In genomic region chr1:110969201-110969600, GRCm38 (mm10) we compare ENCODE assay signal across 39 mouse cellular contexts. TPM values are rescaled to one million over a fixed set of nuclear protein-coding genes. Genes with fewer than 3 reads are reported as not detected.
"Had no signal": no experiment of that assay in that cellular context is flagged by ENCODE, and none has a peak within 500 bp of the region (broad histone marks: within the 10 kb centered on the region; RNA-seq: fewer than 3 reads in every experiment).

No protein-coding gene starts in this region.

- H3K4me1 ChIP-seq: limb, embryonic 10.5 days; limb, embryonic 12.5 days; limb, embryonic 13.5 days; limb, embryonic 15.5 days; liver, embryonic 12.5 days; liver, embryonic 13.5 days; liver, embryonic 15.5 days; lung, embryonic 15.5 days; megakaryocyte, embryonic 14.5 days; midbrain, embryonic 10.5 days; midbrain, embryonic 12.5 days; midbrain, embryonic 13.5 days; midbrain, embryonic 15.5 days; neural tube, embryonic 12.5 days; neural tube, embryonic 13.5 days had no signal

- ATAC-seq: liver, embryonic 12.5 days; liver, postnatal 0 days; lung, postnatal 0 days; midbrain, embryonic 13.5 days; midbrain, embryonic 15.5 days; midbrain, embryonic 16.5 days had no signal

- DNase-seq: left cerebral cortex, postnatal 4 days; liver; liver, embryonic 13.5 days; liver, postnatal 0 days; lung, adult 18-20 months; lung, adult 2 months; lung, embryonic 14.5 days; lung, postnatal 10 days; lung, postnatal 14 days; lung, postnatal 36 days; lung, postnatal 4 days; midbrain, embryonic 14.5 days had no signal

- H3K27me3 ChIP-seq: limb, embryonic 12.5 days; limb, embryonic 13.5 days; limb, embryonic 15.5 days; liver, embryonic 12.5 days; liver, embryonic 13.5 days; liver, embryonic 15.5 days; lung, embryonic 15.5 days; megakaryocyte, embryonic 14.5 days; midbrain, embryonic 12.5 days; midbrain, embryonic 13.5 days; midbrain, embryonic 15.5 days; neural tube, embryonic 12.5 days; neural tube, embryonic 13.5 days had no signal

- H3K4me3 ChIP-seq: limb, embryonic 10.5 days; limb, embryonic 12.5 days; limb, embryonic 13.5 days; limb, embryonic 15.5 days; liver, embryonic 12.5 days; liver, embryonic 13.5 days; liver, embryonic 15.5 days; lung, embryonic 15.5 days; megakaryocyte, embryonic 14.5 days; midbrain, embryonic 10.5 days; midbrain, embryonic 12.5 days; midbrain, embryonic 13.5 days; midbrain, embryonic 15.5 days; myocyte; neural tube, embryonic 12.5 days; neural tube, embryonic 13.5 days had no signal

- H3K27ac ChIP-seq: limb, embryonic 10.5 days; limb, embryonic 12.5 days; limb, embryonic 13.5 days; limb, embryonic 15.5 days; liver, embryonic 12.5 days; liver, embryonic 13.5 days; liver, embryonic 14.5 days; liver, embryonic 15.5 days; lung, embryonic 15.5 days; macrophage; midbrain, embryonic 10.5 days; midbrain, embryonic 12.5 days; midbrain, embryonic 13.5 days; midbrain, embryonic 15.5 days; neural tube, embryonic 12.5 days; neural tube, embryonic 13.5 days had no signal

- H3K36me3 ChIP-seq: limb, embryonic 10.5 days; limb, embryonic 12.5 days; limb, embryonic 13.5 days; limb, embryonic 15.5 days; liver, embryonic 12.5 days; liver, embryonic 13.5 days; liver, embryonic 15.5 days; lung, embryonic 15.5 days; midbrain, embryonic 10.5 days; midbrain, embryonic 12.5 days; midbrain, embryonic 13.5 days; midbrain, embryonic 15.5 days; neural tube, embryonic 12.5 days; neural tube, embryonic 13.5 days had no signal

- H3K9ac ChIP-seq: limb, embryonic 12.5 days; limb, embryonic 13.5 days; limb, embryonic 15.5 days; liver, embryonic 12.5 days; liver, embryonic 13.5 days; liver, embryonic 14.5 days; liver, embryonic 15.5 days; liver, postnatal 0 days; lung, embryonic 14.5 days; lung, embryonic 15.5 days; midbrain, embryonic 12.5 days; midbrain, embryonic 13.5 days; midbrain, embryonic 15.5 days; neural tube, embryonic 12.5 days; neural tube, embryonic 13.5 days had no signal

- H3K9me3 ChIP-seq: limb, embryonic 10.5 days; limb, embryonic 12.5 days; limb, embryonic 13.5 days; limb, embryonic 15.5 days; liver, embryonic 12.5 days; liver, embryonic 13.5 days; liver, embryonic 15.5 days; lung, embryonic 15.5 days; megakaryocyte, embryonic 14.5 days; midbrain, embryonic 10.5 days; midbrain, embryonic 12.5 days; midbrain, embryonic 13.5 days; midbrain, embryonic 15.5 days; neural tube, embryonic 12.5 days; neural tube, embryonic 13.5 days had no signal

RNA-seq across cellular contexts. Expression of gene Cdh19, which starts 8.2 kb away (rescaled TPM):
- total RNA-seq: megakaryocyte progenitor cell, adult 5-6 weeks; megakaryocyte, adult 5-6 weeks; megakaryocyte-erythroid progenitor cell, adult 5-6 weeks; monocyte, adult 5-6 weeks had no signal
- polyA plus RNA-seq: liver, adult 2 months; liver, embryonic 13.5 days; liver, embryonic 14.5 days; liver, embryonic 15.5 days; liver, embryonic 16.5 days; liver, postnatal 0 days; macrophage; midbrain, embryonic 11.5 days; midbrain, postnatal 0 days; myocyte had no signal
